Mouse (Mus musculus): ENCODE results near the gene Slc27a1.

DNA sequence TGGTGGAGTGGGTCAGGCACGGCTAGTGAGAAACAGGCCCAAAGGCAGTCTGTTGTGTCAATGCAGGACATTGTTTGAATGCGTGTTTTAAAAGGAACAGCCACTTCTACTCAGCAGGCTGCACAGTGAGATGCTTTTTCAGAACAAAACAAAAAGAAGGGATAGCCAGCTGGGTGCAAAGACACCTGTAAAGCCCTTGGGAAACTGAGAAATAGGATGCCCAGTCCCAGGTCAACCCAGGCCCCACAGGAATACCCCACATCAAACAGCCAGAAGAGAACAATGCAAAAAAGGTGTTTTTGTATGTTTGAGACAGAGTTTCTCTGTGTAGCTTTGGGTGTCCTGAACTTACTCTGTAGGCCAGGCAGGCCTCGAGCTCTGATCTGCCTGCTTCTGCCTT lies 20.1 kb downstream of the Slc27a1 start:
- TF ChIP-seq CTCF (conservative IDR thresholded peaks at IDR 0.05; ENCODE audit: insufficient read depth, insufficient read length, low read depth, low read length) (no peak), POLR2A (IDR thresholded peaks at IDR 0.05; ENCODE audit: low read depth, low read length) (no peak)
